Mouse (Mus musculus) neural tube, embryonic 12.5 days (tissue): ENCODE measurements around the gene Slc9a3r2. TPM values are rescaled to one million over a fixed set of nuclear protein-coding genes. Genes with fewer than 3 reads are reported as not detected.
"Not testable (repeated sequence)": the region's sequence is repeated elsewhere in the genome, so short reads cannot be mapped to it uniquely, and the experiment has no call there.

Source experiments
- ATAC-seq: fragments of 200-750 bp; cut with Nextera tagmentation; 2 replicates; pipeline ENCODE4 v1.8.0; 2017; ENCODE audit warnings: low read depth, mild to moderate bottlenecking, moderate TSS enrichment, moderate library complexity; ENCODE audit not compliant: low FRiP score
- H3K27ac ChIP-seq: fragments of 300-500 bp; sonication (generic); 2 replicates; pipeline ENCODE4 v1.5.1; 2016
- H3K27me3 ChIP-seq: fragments of 300-500 bp; sonication (generic); replicated peaks from 2 replicates; pipeline ENCODE4 v1.6.1; 2016; ENCODE audit warnings: mild to moderate bottlenecking
- H3K36me3 ChIP-seq: fragments of 300-500 bp; sonication (generic); 2 replicates; pipeline ENCODE4 v1.6.1; 2016; ENCODE audit warnings: mild to moderate bottlenecking
- H3K4me1 ChIP-seq: fragments of 300-500 bp; sonication (generic); 2 replicates; pipeline ENCODE4 v1.6.1; 2016
- H3K4me2 ChIP-seq: fragments of 300-500 bp; sonication (generic); replicated peaks from 2 replicates; pipeline ENCODE4 v1.6.1; 2016; ENCODE audit warnings: mild to moderate bottlenecking
- H3K4me3 ChIP-seq: fragments of 300-500 bp; sonication (generic); 2 replicates; pipeline ENCODE4 v1.5.1; 2016
- H3K9ac ChIP-seq: fragments of 300-500 bp; sonication (generic); 2 replicates; pipeline ENCODE4 v1.6.1; 2016; ENCODE audit warnings: mild to moderate bottlenecking
- H3K9me3 ChIP-seq: fragments of 300-500 bp; sonication (generic); 2 replicates; pipeline ENCODE4 v1.6.1; 2016; ENCODE audit warnings: mild to moderate bottlenecking
- WGBS: fragments of 180-500 bp; shearing (Covaris S2); methylation state at CpG from one replicate; pipeline ENCODE4 v1.1.7; 2016; 5-methylcytosine and 5-hydroxymethylcytosine counted together
- polyA plus RNA-seq: library from polyadenylated mRNA; unstranded; fragments of >200 nt; fragmentation: Nextera tagmentation; extraction: Ambion mirVana; gene quantifications from 2 replicates; pipeline ENCODE4 v1.2.1, GENCODE M21; 2016

Slc9a3r2 gene
- polyA plus RNA-seq, 1 experiment from 2014 or later = 36.9 TPM

GRCm38 (mm10) chr17:24677500-24678080 is 27.5 kb upstream of the Slc9a3r2 start:
- 90% methylated on average over 24 of the region's 24 CpGs for WGBS
- peaks cover 56% of the 10 kb centered on the region for H3K36me3 ChIP-seq

GRCm38 (mm10) chr17:24676877-24677276 is 26.8 kb upstream of the Slc9a3r2 start:
- H3K9ac ChIP-seq = no peak overlapping the region
- H3K4me2 ChIP-seq = no peak overlapping the region
- no peaks in the 10 kb centered on the region for H3K27me3 ChIP-seq
- 94% methylated on average over 5 of the region's 5 CpGs for WGBS
- H3K27ac ChIP-seq = no peak overlapping the region
- peaks cover 5% of the 10 kb centered on the region for H3K4me1 ChIP-seq
- H3K36me3 ChIP-seq = peaks cover 52% of the 10 kb centered on the region
- no peak overlapping the region for H3K4me3 ChIP-seq
- ATAC-seq = no peak
- H3K9me3 ChIP-seq = no peaks in the 10 kb centered on the region

More at GRCm38 (mm10) chr17:24677500-24678080, 27.5 kb upstream of the Slc9a3r2 start:
- Histone ChIP-seq H3K4me3 (no peak overlapping the region), H3K27ac (no peak overlapping the region), H3K4me1 (no peaks in the 10 kb centered on the region), H3K4me2 (no peak overlapping the region), H3K9ac (no peak overlapping the region), H3K9me3 (no peaks in the 10 kb centered on the region), H3K27me3 (no peaks in the 10 kb centered on the region)
- ATAC-seq = no peak

GRCm38 (mm10) chr17:24676187-24676586 is 26.1 kb upstream of the Slc9a3r2 start:
- 59% methylated on average over 2 of the region's 2 CpGs for WGBS
- H3K36me3 ChIP-seq = peaks cover 45% of the 10 kb centered on the region

GRCm38 (mm10) chr17:24674277-24674676 is 24.1 kb upstream of the Slc9a3r2 start:
- no peak for ATAC-seq
- Histone ChIP-seq H3K9me3 (no peaks in the 10 kb centered on the region), H3K9ac (0 out of 2 replicates have a peak overlapping the region, but pooled peaks have one; percentile 13), H3K4me1 (peaks cover 23% of the 10 kb centered on the region), H3K36me3 (peaks cover 26% of the 10 kb centered on the region), H3K27me3 (no peaks in the 10 kb centered on the region), H3K4me3 (no peak overlapping the region), H3K27ac (no peak overlapping the region), H3K4me2 (no peak overlapping the region)
- WGBS = 90% methylated on average over 7 of the region's 7 CpGs

More at GRCm38 (mm10) chr17:24676187-24676586, 26.1 kb upstream of the Slc9a3r2 start:
- Histone ChIP-seq H3K4me2 (no peak overlapping the region), H3K4me1 (peaks cover 11% of the 10 kb centered on the region), H3K27me3 (no peaks in the 10 kb centered on the region), H3K27ac (no peak overlapping the region), H3K9ac (no peak overlapping the region), H3K4me3 (no peak overlapping the region), H3K9me3 (no peaks in the 10 kb centered on the region)
- ATAC-seq = no peak

GRCm38 (mm10) chr17:24672141-24672540 is 22.0 kb upstream of the Slc9a3r2 start:
- peak overlapping the region; percentile 12 for H3K4me2 ChIP-seq
- ATAC-seq = no peak
- no peak overlapping the region for H3K4me3 ChIP-seq
- H3K9ac ChIP-seq = no peak overlapping the region
- WGBS = 33% methylated on average over 5 of the region's 5 CpGs
- H3K27me3 ChIP-seq = no peaks in the 10 kb centered on the region
- H3K27ac ChIP-seq = no peak overlapping the region
- H3K9me3 ChIP-seq = no peaks in the 10 kb centered on the region
- peaks cover 5% of the 10 kb centered on the region for H3K36me3 ChIP-seq
- peaks cover 27% of the 10 kb centered on the region for H3K4me1 ChIP-seq

- WGBS = 77% methylated on average over 5 of the region's 5 CpGs
- Histone ChIP-seq H3K27ac (no peak overlapping the region), H3K9me3 (no peaks in the 10 kb centered on the region), H3K9ac (peak overlapping the region; percentile 97), H3K4me1 (peaks cover 27% of the 10 kb centered on the region), H3K36me3 (no peaks in the 10 kb centered on the region), H3K4me2 (peak overlapping the region; percentile 81), H3K27me3 (no peaks in the 10 kb centered on the region), H3K4me3 (no peak overlapping the region)
- no peak for ATAC-seq
These were observed 21.2 kb upstream of the Slc9a3r2 start for GRCm38 (mm10) chr17:24671346-24671745.

- 15% methylated on average over 8 of the region's 8 CpGs for WGBS
- H3K4me3 ChIP-seq = peak overlapping the region; percentile 99
- H3K27ac ChIP-seq = peak overlapping the region; percentile 59; the same call in 1 of the 2 replicates
- H3K4me1 ChIP-seq = peaks cover 27% of the 10 kb centered on the region
- peak overlapping the region; percentile 81 for H3K4me2 ChIP-seq
- H3K9me3 ChIP-seq = no peaks in the 10 kb centered on the region
- ATAC-seq = 0 out of 2 replicates have a peak, but pooled peaks have one; percentile 5
- no peaks in the 10 kb centered on the region for H3K27me3 ChIP-seq
- H3K9ac ChIP-seq = peak overlapping the region; percentile 97
- H3K36me3 ChIP-seq = no peaks in the 10 kb centered on the region
These were observed 20.2 kb upstream of the Slc9a3r2 start for GRCm38 (mm10) chr17:24670246-24670844.

- WGBS = 1% methylated on average over 66 of the region's 80 CpGs
- H3K27me3 ChIP-seq = no peaks in the 10 kb centered on the region
- H3K27ac ChIP-seq = peak within 1 kb of the TSS; percentile 59
- peak within 1 kb of the TSS; percentile 99 for H3K4me3 ChIP-seq
- peaks cover 27% of the 10 kb centered on the region for H3K4me1 ChIP-seq
- peak within 1 kb of the TSS; percentile 97 for H3K9ac ChIP-seq
- ATAC-seq = peak; percentile 98
- H3K9me3 ChIP-seq = no peaks in the 10 kb centered on the region
- no peaks in the 10 kb centered on the region for H3K36me3 ChIP-seq
- peak within 1 kb of the TSS; percentile 81 for H3K4me2 ChIP-seq
These were observed 19.6 kb upstream of the Slc9a3r2 start, which contains the start of gene Zfp598 for GRCm38 (mm10) chr17:24669545-24670245. Gene Zfp598, plus strand, starts transcription at chr17:24669687.

GRCm38 (mm10) chr17:24669214-24669544 is 19.1 kb upstream of the Slc9a3r2 start:
- not testable (repeated sequence) for H3K27me3 ChIP-seq, H3K9me3 ChIP-seq, H3K36me3 ChIP-seq
- Histone ChIP-seq H3K4me1 (peaks cover 27% of the 10 kb centered on the region), H3K9ac (peak overlapping the region; percentile 97; the same call in 1 of the 2 replicates), H3K4me2 (peak overlapping the region; percentile 81), H3K27ac (0 out of 2 replicates have a peak overlapping the region, but pooled peaks have one; percentile 59), H3K4me3 (peak overlapping the region; percentile 99)
- ATAC-seq = peak; percentile 41
- 13% methylated on average over 15 of the region's 15 CpGs for WGBS

- H3K4me3 ChIP-seq = no peak overlapping the region
- no peak overlapping the region for H3K9ac ChIP-seq
- no peak overlapping the region for H3K4me2 ChIP-seq
- H3K27ac ChIP-seq = no peak overlapping the region
- no peak for ATAC-seq
- peaks cover 27% of the 10 kb centered on the region for H3K4me1 ChIP-seq
- no peaks in the 10 kb centered on the region for H3K9me3 ChIP-seq
- 35% methylated on average over 6 of the region's 6 CpGs for WGBS
- no peaks in the 10 kb centered on the region; the same call in 1 of the 2 replicates for H3K27me3 ChIP-seq
- no peaks in the 10 kb centered on the region for H3K36me3 ChIP-seq
These were observed 17.3 kb upstream of the Slc9a3r2 start for GRCm38 (mm10) chr17:24667416-24667815.

- H3K4me1 ChIP-seq = peaks cover 23% of the 10 kb centered on the region
- H3K27me3 ChIP-seq, H3K9me3 ChIP-seq, H3K4me3 ChIP-seq, H3K36me3 ChIP-seq, H3K9ac ChIP-seq, ATAC-seq, H3K4me2 ChIP-seq, H3K27ac ChIP-seq: not testable (repeated sequence)
- 73% methylated on average over 7 of the region's 7 CpGs for WGBS
These were observed 16.9 kb upstream of the Slc9a3r2 start for GRCm38 (mm10) chr17:24667011-24667410.

- Histone ChIP-seq H3K36me3 (no peaks in the 10 kb centered on the region), H3K9ac (peak within 1 kb of the TSS; percentile 42; the same call in 1 of the 2 replicates), H3K27ac (no peak within 1 kb of the TSS), H3K9me3 (no peaks in the 10 kb centered on the region), H3K4me3 (peak within 1 kb of the TSS; percentile 33), H3K4me1 (peaks cover 9% of the 10 kb centered on the region), H3K27me3 (peaks cover 47% of the 10 kb centered on the region), H3K4me2 (peak within 1 kb of the TSS; percentile 68)
- WGBS = 1% methylated on average over 47 of the region's 47 CpGs
- ATAC-seq = no peak
These were observed 8.1 kb upstream of the Slc9a3r2 start, which contains the start of gene Npw for GRCm38 (mm10) chr17:24658017-24658758. Gene Npw, minus strand, starts transcription at chr17:24658457.
